Mouse (Mus musculus) spleen, adult 18-20 months (tissue): ENCODE measurements around the gene Ticrr.
A peak's percentile ranks its signal among the peaks of the same experiment; 100 is the strongest.

Experiments used
- DNase-seq, 2 experiments: peaks; one replicate each; pipeline ENCODE4 v3.0.0; 2022; ENCODE audit warnings: mixed read lengths in 2 of 2

Ticrr gene

GRCm38 (mm10) chr7:79659578-79660290 is at the start of gene Ticrr:
TSS of gene Ticrr (plus strand) at chr7:79660196.
- DNase-seq: peak; percentile 93 to 96

GRCm38 (mm10) chr7:79611901-79612300 is 48.1 kb upstream of the Ticrr start:
- DNase-seq: no peak

- peak in 1 of 2 experiments; percentile 27 for DNase-seq
These were observed 47.2 kb upstream of the Ticrr start for GRCm38 (mm10) chr7:79612783-79613182.

GRCm38 (mm10) chr7:79613314-79613713 is 46.7 kb upstream of the Ticrr start:
- no peak for DNase-seq

- DNase-seq: no peak
These were observed 45.0 kb upstream of the Ticrr start for GRCm38 (mm10) chr7:79615008-79615407.

GRCm38 (mm10) chr7:79615941-79616340 is 44.1 kb upstream of the Ticrr start:
- DNase-seq: no peak

- DNase-seq: no peak
These were observed 42.6 kb upstream of the Ticrr start, which contains the start of gene Rhcg for GRCm38 (mm10) chr7:79617418-79617817. TSS of gene Rhcg (minus strand) at chr7:79617657.

GRCm38 (mm10) chr7:79619493-79619892 is 40.5 kb upstream of the Ticrr start:
- DNase-seq: no peak

- no peak for DNase-seq
These were observed 36.9 kb upstream of the Ticrr start for GRCm38 (mm10) chr7:79623086-79623485.

- no peak for DNase-seq
These were observed 33.8 kb upstream of the Ticrr start for GRCm38 (mm10) chr7:79626170-79626569.

- DNase-seq: no peak
These were observed 31.6 kb upstream of the Ticrr start for GRCm38 (mm10) chr7:79628271-79628913.

GRCm38 (mm10) chr7:79631773-79632348 is 28.1 kb upstream of the Ticrr start:
- DNase-seq: no peak

GRCm38 (mm10) chr7:79647233-79647632 is 12.8 kb upstream of the Ticrr start:
- no peak for DNase-seq

- peak in 1 of 2 experiments; percentile 45 for DNase-seq
These were observed 11.0 kb upstream of the Ticrr start for GRCm38 (mm10) chr7:79649005-79649404.

GRCm38 (mm10) chr7:79654185-79654584 is 5.8 kb upstream of the Ticrr start:
- no peak for DNase-seq

GRCm38 (mm10) chr7:79654586-79654985 is 5.4 kb upstream of the Ticrr start:
- no peak for DNase-seq

- no peak for DNase-seq
These were observed 525 bp downstream of the Ticrr start for GRCm38 (mm10) chr7:79660291-79661150.

GRCm38 (mm10) chr7:79661253-79661890 is 1.4 kb downstream of the Ticrr start:
- DNase-seq: no peak

- no peak for DNase-seq
These were observed 6.7 kb downstream of the Ticrr start for GRCm38 (mm10) chr7:79666690-79667089.

- no peak for DNase-seq
These were observed 11.1 kb downstream of the Ticrr start for GRCm38 (mm10) chr7:79670900-79671604.

- DNase-seq: no peak
These were observed 19.2 kb downstream of the Ticrr start for GRCm38 (mm10) chr7:79679186-79679585.

GRCm38 (mm10) chr7:79680231-79680630 is 20.2 kb downstream of the Ticrr start:
- DNase-seq: no peak
